Mouse (Mus musculus): ENCODE data around the gene Faah.

GRCm38 (mm10) chr4:115939295-115940102, 78.2 kb downstream of the Faah start, which contains the start of gene Dmbx1:
- TF ChIP-seq CTCF (IDR thresholded peaks at IDR 0.05; ENCODE audit: low read depth, low read length) (no peak), GATA1 (IDR thresholded peaks at IDR 0.05; ENCODE audit: borderline replicate concordance, low read length) (no peak)

All from G1E (cell line).